Mouse (Mus musculus) midbrain, embryonic 16.5 days (tissue): ENCODE data around the gene Pdgfb. TPM values are rescaled to one million over a fixed set of nuclear protein-coding genes. Genes with fewer than 3 reads are reported as not detected.
A peak's percentile ranks its signal among the peaks of the same experiment; 100 is the strongest.

ENCODE experiments used
- ATAC-seq: fragments of 200-750 bp; cut with Nextera tagmentation; 2 replicates; pipeline ENCODE4 v1.8.0; 2017; ENCODE audit warnings: moderate TSS enrichment
- H3K27ac ChIP-seq: fragments of 300-500 bp; sonication (generic); 2 replicates; pipeline ENCODE4 v1.5.1; 2014; ENCODE audit warnings: mild to moderate bottlenecking, low read length, mixed read lengths
- H3K27me3 ChIP-seq: fragments of 300-500 bp; sonication (generic); 2 replicates; pipeline ENCODE4 v1.6.1; 2014; ENCODE audit warnings: low read depth, low read length, mixed read lengths; ENCODE audit not compliant: control insufficient read depth, insufficient read depth
- H3K36me3 ChIP-seq: fragments of 300-500 bp; sonication (generic); 2 replicates; pipeline ENCODE4 v1.6.1; 2014; ENCODE audit warnings: mild to moderate bottlenecking, low read length, moderate library complexity, mixed read lengths; ENCODE audit not compliant: control insufficient read depth, insufficient read depth
- H3K4me1 ChIP-seq: fragments of 300-500 bp; sonication (generic); 2 replicates; pipeline ENCODE4 v1.6.1; 2014; ENCODE audit warnings: mild to moderate bottlenecking, low read length, mixed read lengths; ENCODE audit not compliant: control insufficient read depth, insufficient read depth
- H3K4me2 ChIP-seq: fragments of 300-500 bp; sonication (generic); 2 replicates; pipeline ENCODE4 v1.6.1; 2014; ENCODE audit warnings: mild to moderate bottlenecking, low read length, mixed read lengths
- H3K4me3 ChIP-seq: fragments of 300-500 bp; sonication (generic); 2 replicates; pipeline ENCODE4 v1.5.1; 2014; ENCODE audit warnings: low read depth, mild to moderate bottlenecking, low read length, moderate library complexity, mixed read lengths
- H3K9ac ChIP-seq: fragments of 300-500 bp; sonication (generic); 2 replicates; pipeline ENCODE4 v1.6.1; 2014; ENCODE audit warnings: low read depth, low read length, mixed read lengths
- H3K9me3 ChIP-seq: fragments of 300-500 bp; sonication (generic); replicated peaks from 2 replicates; pipeline ENCODE4 v1.6.1; 2014; ENCODE audit warnings: mild to moderate bottlenecking, low read length, mixed read lengths; ENCODE audit not compliant: control insufficient read depth, poor library complexity, severe bottlenecking
- WGBS: fragments of 180-500 bp; shearing (Covaris S2); extraction: QIAGEN DNeasy Blood & Tissue Kit; methylation state at CpG from one replicate; pipeline ENCODE4 v1.1.7; 2014; 5-methylcytosine and 5-hydroxymethylcytosine counted together
- polyA plus RNA-seq: library from polyadenylated mRNA; unstranded; fragments of >200 nt; fragmentation: Nextera tagmentation; extraction: Ambion mirVana; gene quantifications from 2 replicates; pipeline ENCODE4 v1.2.1, GENCODE M21; 2015

The Pdgfb gene
- polyA plus RNA-seq, 1 experiment from 2014 or later: 6.8 TPM

GRCm38 (mm10) chr15:80026061-80026460 lies 11.3 kb upstream of the Pdgfb start:
- Histone ChIP-seq H3K27ac (no peak overlapping the region), H3K9ac (no peak overlapping the region), H3K4me2 (no peak overlapping the region), H3K36me3 (no peaks in the 10 kb centered on the region), H3K4me3 (no peak overlapping the region), H3K9me3 (no peaks in the 10 kb centered on the region), H3K4me1 (peaks cover 13% of the 10 kb centered on the region), H3K27me3 (no peaks in the 10 kb centered on the region)
- 81% methylated on average over 5 of the region's 5 CpGs for WGBS
- ATAC-seq: no peak

DNA sequence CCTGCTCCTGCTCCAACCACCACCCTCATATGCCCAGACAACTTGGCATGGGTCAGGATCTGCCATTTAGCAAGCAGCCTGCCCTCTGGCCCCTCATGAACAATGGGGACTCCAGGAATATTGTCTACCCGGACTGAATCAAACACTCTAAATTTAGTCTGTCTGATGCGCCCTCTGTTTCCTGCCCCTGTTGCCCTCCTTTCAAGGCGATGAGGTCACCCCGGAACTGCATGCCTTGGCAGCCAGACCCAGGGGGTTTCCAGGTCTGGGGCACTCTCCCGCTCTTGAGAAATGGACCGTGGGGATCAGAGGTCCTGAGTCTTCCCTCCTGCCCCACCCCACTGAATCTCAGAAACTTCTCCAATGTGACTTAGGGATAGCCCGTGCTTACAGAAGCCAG lies 10.8 kb upstream of the Pdgfb start:
- no peak for ATAC-seq
- no peak overlapping the region for H3K4me3 ChIP-seq
- peaks cover 13% of the 10 kb centered on the region for H3K4me1 ChIP-seq
- no peak overlapping the region for H3K4me2 ChIP-seq
- H3K9me3 ChIP-seq: no peaks in the 10 kb centered on the region
- H3K27me3 ChIP-seq: no peaks in the 10 kb centered on the region
- H3K27ac ChIP-seq: no peak overlapping the region
- no peaks in the 10 kb centered on the region for H3K36me3 ChIP-seq
- H3K9ac ChIP-seq: no peak overlapping the region
- WGBS: 49% methylated on average over 7 of the region's 7 CpGs

DNA sequence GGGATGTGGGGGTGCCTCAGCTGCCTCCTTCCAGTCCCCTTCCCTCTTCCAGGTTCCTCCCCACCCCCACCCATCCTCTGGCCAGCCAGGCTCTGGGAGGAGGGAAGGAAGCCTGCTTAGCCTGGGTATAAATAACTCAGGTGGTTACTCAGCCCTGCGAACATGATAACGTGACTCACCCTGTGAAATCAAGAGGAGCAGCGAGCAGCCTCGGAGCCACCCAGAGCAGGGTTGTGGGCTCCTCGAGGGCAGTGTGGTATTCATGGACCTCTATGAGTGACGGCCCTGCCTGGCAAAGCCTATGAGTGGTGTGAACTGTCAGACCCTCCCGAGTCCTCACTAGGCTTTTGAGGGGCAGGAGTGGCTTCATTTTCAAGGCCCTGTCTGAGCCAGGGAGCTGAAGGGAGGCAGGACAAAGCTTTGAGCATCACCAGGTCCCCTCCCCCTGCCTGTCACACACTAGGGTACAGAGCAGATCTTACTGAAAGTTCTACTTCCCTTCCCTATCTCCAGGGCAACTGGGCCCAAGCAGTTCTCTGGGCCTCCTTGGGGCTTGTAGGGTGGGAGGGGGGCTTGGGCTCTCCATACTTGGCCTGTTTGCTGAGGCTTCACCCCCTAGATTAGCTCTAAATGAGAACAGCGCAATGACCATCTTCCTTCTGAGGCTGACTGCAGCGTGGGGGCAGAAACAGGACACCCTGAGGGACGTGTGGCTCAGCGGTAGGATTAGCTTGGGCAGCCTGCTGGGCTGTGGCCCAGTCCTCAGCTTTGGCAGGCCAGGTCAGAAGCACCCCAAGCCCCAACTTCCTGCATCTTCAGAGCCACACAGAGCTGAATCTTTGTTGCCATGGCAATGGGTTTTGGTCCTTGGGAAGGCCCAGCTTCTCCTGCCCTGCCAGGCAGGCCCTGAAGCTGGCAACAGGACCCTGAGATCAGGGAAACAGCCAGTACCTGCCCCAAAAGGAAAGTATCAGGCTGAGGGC lies 9.8 kb upstream of the Pdgfb start:
- Histone ChIP-seq H3K36me3 (no peaks in the 10 kb centered on the region), H3K9ac (peak overlapping the region; percentile 21; the same call in 1 of the 2 replicates), H3K9me3 (no peaks in the 10 kb centered on the region), H3K27me3 (no peaks in the 10 kb centered on the region), H3K4me2 (no peak overlapping the region), H3K4me3 (no peak overlapping the region), H3K27ac (0 out of 2 replicates have a peak overlapping the region, but pooled peaks have one; percentile 23), H3K4me1 (peaks cover 13% of the 10 kb centered on the region)
- ATAC-seq: peak; percentile 32; the same call in 1 of the 2 replicates
- 36% methylated on average over 11 of the region's 11 CpGs for WGBS

- Histone ChIP-seq H3K9ac (no peak overlapping the region), H3K9me3 (no peaks in the 10 kb centered on the region), H3K36me3 (no peaks in the 10 kb centered on the region), H3K4me2 (no peak overlapping the region), H3K4me3 (no peak overlapping the region), H3K27me3 (peaks cover 10% of the 10 kb centered on the region), H3K4me1 (peaks cover 13% of the 10 kb centered on the region), H3K27ac (no peak overlapping the region)
- ATAC-seq: no peak
- WGBS: 50% methylated on average over 4 of the region's 4 CpGs
Observed at GRCm38 (mm10) chr15:80020516-80020915, 5.7 kb upstream of the Pdgfb start.

GRCm38 (mm10) chr15:80019625-80020024 lies 4.8 kb upstream of the Pdgfb start:
- Histone ChIP-seq H3K9ac (no peak overlapping the region), H3K4me1 (peaks cover 9% of the 10 kb centered on the region), H3K27me3 (peaks cover 18% of the 10 kb centered on the region), H3K4me2 (no peak overlapping the region), H3K4me3 (no peak overlapping the region), H3K27ac (peak overlapping the region; percentile 28; the same call in 1 of the 2 replicates), H3K9me3 (no peaks in the 10 kb centered on the region), H3K36me3 (no peaks in the 10 kb centered on the region)
- 70% methylated on average over 4 of the region's 4 CpGs for WGBS
- ATAC-seq: no peak

DNA sequence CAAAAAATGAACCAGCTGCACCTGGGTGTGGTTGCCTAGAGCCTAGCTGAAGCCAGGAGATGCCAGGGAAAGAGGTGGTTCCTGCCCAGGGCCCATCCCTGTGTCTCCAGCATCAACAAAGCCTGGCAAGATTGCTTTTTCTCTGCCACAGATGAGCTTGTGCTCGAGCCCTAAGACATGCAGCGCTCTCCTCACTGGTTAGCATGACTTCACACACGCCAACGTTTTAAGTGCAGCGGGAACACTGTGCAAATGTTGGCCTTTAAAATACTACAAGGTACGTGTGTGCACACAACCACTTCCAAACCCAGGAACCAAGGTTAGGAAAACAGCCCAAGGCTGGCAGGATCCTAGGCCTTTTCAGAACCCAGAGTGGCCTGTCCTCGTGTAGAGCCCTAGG lies 4.4 kb upstream of the Pdgfb start:
- WGBS: 79% methylated on average over 7 of the region's 7 CpGs
- ATAC-seq: no peak

GRCm38 (mm10) chr15:80016563-80017301 lies 2.0 kb upstream of the Pdgfb start:
- Histone ChIP-seq H3K4me2 (no peak overlapping the region), H3K27ac (no peak overlapping the region), H3K9ac (no peak overlapping the region), H3K4me3 (no peak overlapping the region), H3K9me3 (no peaks in the 10 kb centered on the region), H3K36me3 (no peaks in the 10 kb centered on the region), H3K27me3 (peaks cover 22% of the 10 kb centered on the region), H3K4me1 (peaks cover 23% of the 10 kb centered on the region)
- no peak for ATAC-seq
- 91% methylated on average over 9 of the region's 9 CpGs for WGBS

More for the DNA sequence above, 4.4 kb upstream of the Pdgfb start:
- Histone ChIP-seq H3K36me3 (no peaks in the 10 kb centered on the region), H3K27ac (no peak overlapping the region), H3K4me1 (peaks cover 9% of the 10 kb centered on the region), H3K9me3 (no peaks in the 10 kb centered on the region), H3K9ac (no peak overlapping the region), H3K4me2 (no peak overlapping the region), H3K27me3 (peaks cover 22% of the 10 kb centered on the region), H3K4me3 (no peak overlapping the region)

GRCm38 (mm10) chr15:80015211-80015952 lies 605 bp upstream of the Pdgfb start:
- H3K27me3 ChIP-seq: peaks cover 26% of the 10 kb centered on the region
- H3K27ac ChIP-seq: no peak overlapping the region
- peaks cover 24% of the 10 kb centered on the region for H3K4me1 ChIP-seq

More at GRCm38 (mm10) chr15:80015211-80015952, 605 bp upstream of the Pdgfb start:
- H3K36me3 ChIP-seq: no peaks in the 10 kb centered on the region
- 57% methylated on average over 7 of the region's 7 CpGs for WGBS
- H3K4me3 ChIP-seq: peak overlapping the region; percentile 81; the same call in 1 of the 2 replicates
- peak overlapping the region; percentile 94 for H3K4me2 ChIP-seq
- ATAC-seq: no peak
- H3K9me3 ChIP-seq: no peaks in the 10 kb centered on the region
- peak overlapping the region; percentile 95 for H3K9ac ChIP-seq
